Mouse (Mus musculus) kidney, embryonic 14.5 days (tissue): Measurements from ENCODE around the gene Prkcsh. TPM values are rescaled to one million over a fixed set of nuclear protein-coding genes. Genes with fewer than 3 reads are reported as not detected.

Source experiments
- ATAC-seq: fragments of 200-750 bp; cut with Nextera tagmentation; 2 replicates; pipeline ENCODE4 v1.8.0; 2017; ENCODE audit warnings: moderate number of reproducible peaks, mild to moderate bottlenecking, moderate TSS enrichment, moderate library complexity; ENCODE audit not compliant: low FRiP score, low TSS enrichment
- H3K27ac ChIP-seq: fragments of 300-500 bp; sonication (generic); 2 replicates; pipeline ENCODE4 v1.5.1; 2014; ENCODE audit warnings: low read depth, mild to moderate bottlenecking, low read length, moderate library complexity, mixed read lengths
- H3K27me3 ChIP-seq: fragments of 300-500 bp; sonication (generic); 2 replicates; pipeline ENCODE4 v1.6.1; 2014; ENCODE audit warnings: mild to moderate bottlenecking, low read length; ENCODE audit not compliant: control insufficient read depth, insufficient read depth
- H3K36me3 ChIP-seq: fragments of 300-500 bp; sonication (generic); 2 replicates; pipeline ENCODE4 v1.6.1; 2014; ENCODE audit warnings: low read length, mixed read lengths; ENCODE audit not compliant: control insufficient read depth, insufficient read depth
- H3K4me1 ChIP-seq: fragments of 300-500 bp; sonication (generic); 2 replicates; pipeline ENCODE4 v1.6.1; 2014; ENCODE audit warnings: low read length, mixed read lengths; ENCODE audit not compliant: control insufficient read depth, insufficient read depth
- H3K4me2 ChIP-seq: fragments of 300-500 bp; sonication (generic); replicated peaks from 2 replicates; pipeline ENCODE4 v1.6.1; 2014; ENCODE audit warnings: low read depth, mild to moderate bottlenecking, low read length
- H3K4me3 ChIP-seq: fragments of 300-500 bp; sonication (generic); 2 replicates; pipeline ENCODE4 v1.5.1; 2014; ENCODE audit warnings: mild to moderate bottlenecking, low read length
- H3K9ac ChIP-seq: fragments of 300-500 bp; sonication (generic); 2 replicates; pipeline ENCODE4 v1.6.1; 2014; ENCODE audit warnings: low read depth, mild to moderate bottlenecking, low read length, moderate library complexity
- H3K9me3 ChIP-seq: fragments of 300-500 bp; sonication (generic); 2 replicates; pipeline ENCODE4 v1.6.1; 2016; ENCODE audit warnings: low read length; ENCODE audit not compliant: control insufficient read depth
- WGBS: fragments of 180-500 bp; shearing (Covaris S2); extraction: QIAGEN DNeasy Blood & Tissue Kit; methylation state at CpG from one replicate; pipeline ENCODE4 v1.1.7; 2014; 5-methylcytosine and 5-hydroxymethylcytosine counted together
- polyA plus RNA-seq: library from polyadenylated mRNA; unstranded; fragments of >200 nt; fragmentation: Nextera tagmentation; extraction: Ambion mirVana; gene quantifications from 2 replicates; pipeline ENCODE4 v1.2.1, GENCODE M21; 2014

The Prkcsh gene
- polyA plus RNA-seq, 1 experiment from 2014 or later: 118 TPM

DNA sequence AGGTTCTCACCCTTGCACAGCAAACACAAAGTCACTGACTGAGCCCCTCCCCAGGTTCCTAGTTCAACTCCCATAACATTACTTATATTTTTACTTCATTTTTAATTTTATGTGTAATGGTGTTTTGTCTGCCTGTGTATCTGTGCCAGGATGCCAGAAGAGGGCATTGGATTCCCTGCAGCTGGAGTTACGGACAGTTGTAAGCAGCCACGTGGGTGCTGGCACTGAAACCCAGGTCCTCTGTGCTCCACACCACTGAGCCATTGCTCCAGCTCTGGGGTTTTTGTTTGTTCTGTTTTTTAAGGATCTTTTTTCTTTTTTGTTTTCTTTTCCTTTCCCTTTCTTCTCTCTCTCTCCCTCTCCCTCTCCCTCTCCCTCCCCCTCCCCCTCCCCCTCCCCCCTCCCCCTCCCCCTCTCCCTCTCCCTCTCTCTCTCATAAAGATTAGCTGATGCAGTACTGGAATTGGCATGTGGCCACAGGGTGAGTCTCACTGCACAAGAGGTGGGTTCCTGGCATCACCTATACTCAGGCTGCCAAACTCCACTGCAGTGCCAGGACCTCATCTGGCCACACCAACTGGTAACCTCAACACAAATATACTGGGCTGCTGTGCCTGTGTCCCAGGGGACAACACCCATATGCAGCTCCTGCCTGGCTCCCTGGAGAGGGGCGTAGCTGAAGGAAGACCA lies 6.3 kb upstream of the Prkcsh start:
- ATAC-seq: no peak
- Histone ChIP-seq H3K36me3 (no peaks in the 10 kb centered on the region), H3K4me2 (no peak overlapping the region), H3K27ac (no peak overlapping the region), H3K27me3 (peaks cover 12% of the 10 kb centered on the region), H3K4me3 (no peak overlapping the region), H3K9me3 (no peaks in the 10 kb centered on the region), H3K4me1 (no peaks in the 10 kb centered on the region), H3K9ac (no peak overlapping the region)
- WGBS: 79% methylated on average over 3 of the region's 3 CpGs

DNA sequence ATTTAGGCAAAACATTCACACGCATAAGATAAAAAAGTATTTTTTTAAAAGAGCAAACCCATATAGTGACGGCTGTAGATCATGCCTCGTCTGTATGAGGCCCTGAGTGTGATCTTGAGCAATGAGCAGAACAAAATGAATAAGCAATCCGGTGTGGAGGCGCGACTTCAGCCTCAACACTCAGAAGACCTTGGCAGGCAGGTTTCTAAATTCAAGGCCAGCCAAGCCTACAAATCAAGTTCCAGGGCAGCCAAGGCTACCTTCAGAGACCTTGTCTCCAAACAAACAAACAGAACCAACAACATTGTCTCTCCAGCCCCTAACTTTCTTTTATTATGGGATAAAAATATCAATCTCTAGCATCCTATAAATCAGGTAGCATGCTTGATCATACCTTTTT lies 2.3 kb upstream of the Prkcsh start:
- Histone ChIP-seq H3K27me3 (0 out of 2 replicates have a peak, but pooled peaks cover 2% of the 10 kb centered on the region), H3K9ac (no peak overlapping the region), H3K27ac (no peak overlapping the region), H3K4me1 (peaks cover 18% of the 10 kb centered on the region), H3K4me3 (no peak overlapping the region), H3K4me2 (no peak overlapping the region), H3K9me3 (no peaks in the 10 kb centered on the region), H3K36me3 (peaks cover 12% of the 10 kb centered on the region; the same call in 1 of the 2 replicates)
- WGBS: 92% methylated on average over 6 of the region's 6 CpGs
- ATAC-seq: no peak

DNA sequence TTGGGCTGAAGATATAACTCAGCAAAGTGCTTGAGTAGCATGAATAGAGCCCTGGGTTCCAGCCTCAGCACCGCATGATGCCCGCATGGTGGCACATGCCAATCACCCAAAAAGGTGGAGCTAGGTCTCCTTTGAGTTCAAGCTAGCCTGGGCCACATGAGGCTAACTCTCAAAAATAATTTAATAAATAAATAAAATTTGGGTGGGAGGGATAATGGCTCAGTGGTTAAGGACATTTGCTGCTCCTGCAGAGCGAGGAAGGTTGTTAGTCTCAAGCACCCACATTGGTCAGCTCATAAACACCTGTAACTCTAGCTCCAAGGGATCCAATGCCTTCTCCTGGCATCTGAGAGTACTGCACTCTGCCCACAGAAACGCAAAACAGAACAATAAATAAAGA lies 973 bp upstream of the Prkcsh start:
- H3K9ac ChIP-seq: no peak overlapping the region
- WGBS: 85% methylated on average over 4 of the region's 4 CpGs
- 0 out of 2 replicates have a peak, but pooled peaks cover 2% of the 10 kb centered on the region for H3K27me3 ChIP-seq
- H3K4me3 ChIP-seq: no peak overlapping the region
- peaks cover 18% of the 10 kb centered on the region for H3K4me1 ChIP-seq
- no peak for ATAC-seq
- no peak overlapping the region for H3K27ac ChIP-seq
- peaks cover 26% of the 10 kb centered on the region for H3K36me3 ChIP-seq
- H3K9me3 ChIP-seq: no peaks in the 10 kb centered on the region
- H3K4me2 ChIP-seq: no peak overlapping the region

DNA sequence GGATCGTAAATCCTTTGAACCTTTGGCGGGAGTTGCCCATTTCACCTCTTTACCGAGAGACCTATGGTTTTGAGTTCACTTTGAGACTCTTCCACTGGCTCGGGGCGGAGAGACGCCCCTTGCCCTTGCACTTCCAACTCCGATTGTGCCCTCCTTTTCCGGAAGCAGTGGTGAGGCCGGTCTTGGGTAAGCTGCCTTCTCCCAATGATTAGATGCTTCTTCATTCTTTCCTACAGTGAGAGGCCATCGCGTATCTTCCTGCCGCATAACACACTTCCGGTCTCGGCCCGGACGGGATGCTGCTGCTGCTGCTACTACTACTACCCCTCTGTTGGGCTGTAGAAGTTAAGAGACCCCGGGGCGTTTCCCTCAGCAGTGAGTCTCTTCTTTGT lies 553 bp downstream of the Prkcsh start:
- Histone ChIP-seq H3K4me3 (peak overlapping the region; percentile 74), H3K4me1 (peaks cover 18% of the 10 kb centered on the region), H3K36me3 (peaks cover 40% of the 10 kb centered on the region), H3K27me3 (no peaks in the 10 kb centered on the region), H3K9ac (peak overlapping the region; percentile 68), H3K27ac (peak overlapping the region; percentile 59; the same call in 1 of the 2 replicates), H3K9me3 (no peaks in the 10 kb centered on the region), H3K4me2 (peak overlapping the region; percentile 62)
- ATAC-seq: peak; percentile 1; the same call in 1 of the 2 replicates
- WGBS: under 1% methylated on average over 18 of the region's 18 CpGs

DNA sequence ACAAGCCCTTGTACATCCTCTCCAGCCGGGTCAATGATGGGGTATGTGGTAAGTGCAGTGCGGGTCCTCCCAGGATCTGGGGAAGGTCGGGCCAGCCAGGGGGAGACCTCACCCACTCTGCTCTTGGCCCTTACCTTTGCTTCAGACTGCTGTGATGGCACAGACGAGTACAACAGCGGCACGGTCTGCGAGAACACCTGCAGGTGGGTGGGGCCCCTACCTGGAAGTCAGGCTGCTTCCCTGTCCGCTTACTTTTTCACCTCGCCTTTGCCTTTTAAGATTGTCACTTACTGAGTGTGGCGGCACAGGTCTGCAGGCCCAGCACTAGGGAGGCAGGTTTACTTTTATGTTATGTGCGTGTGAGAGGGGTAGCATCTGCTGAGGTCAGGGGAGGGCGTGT lies 1.9 kb downstream of the Prkcsh start:
- H3K9ac ChIP-seq: no peak overlapping the region
- WGBS: 97% methylated on average over 12 of the region's 12 CpGs
- no peak overlapping the region for H3K4me2 ChIP-seq

DNA sequence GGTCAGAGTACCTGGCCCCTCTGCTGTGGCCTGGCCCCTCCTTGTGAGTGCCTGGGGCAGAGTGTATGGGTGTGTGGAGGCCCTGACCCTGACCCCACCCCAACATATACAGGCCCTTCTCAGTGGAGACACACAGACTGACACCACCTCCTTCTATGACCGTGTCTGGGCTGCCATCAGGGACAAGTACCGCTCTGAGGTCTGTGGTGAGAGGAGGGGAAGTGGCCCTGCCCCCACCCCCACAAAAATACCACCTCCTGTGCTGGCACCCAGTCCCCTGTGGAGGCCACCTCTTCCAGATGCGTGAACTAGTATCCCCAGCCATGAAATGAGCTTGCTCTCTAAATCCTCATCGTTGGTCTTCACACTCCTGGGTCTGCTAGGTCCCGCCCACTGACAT lies 8.4 kb downstream of the Prkcsh start:
- Histone ChIP-seq H3K4me1 (no peaks in the 10 kb centered on the region), H3K36me3 (peaks cover 85% of the 10 kb centered on the region), H3K27me3 (no peaks in the 10 kb centered on the region), H3K27ac (no peak overlapping the region), H3K9me3 (no peaks in the 10 kb centered on the region), H3K4me3 (no peak overlapping the region), H3K4me2 (no peak overlapping the region), H3K9ac (no peak overlapping the region)
- no peak for ATAC-seq
- 86% methylated on average over 5 of the region's 5 CpGs for WGBS

More for the DNA sequence above, 1.9 kb downstream of the Prkcsh start:
- peaks cover 54% of the 10 kb centered on the region for H3K36me3 ChIP-seq
- H3K4me3 ChIP-seq: no peak overlapping the region
- no peak overlapping the region for H3K27ac ChIP-seq
- no peak for ATAC-seq
- peaks cover 18% of the 10 kb centered on the region for H3K4me1 ChIP-seq
- no peaks in the 10 kb centered on the region for H3K27me3 ChIP-seq
- no peaks in the 10 kb centered on the region for H3K9me3 ChIP-seq

DNA sequence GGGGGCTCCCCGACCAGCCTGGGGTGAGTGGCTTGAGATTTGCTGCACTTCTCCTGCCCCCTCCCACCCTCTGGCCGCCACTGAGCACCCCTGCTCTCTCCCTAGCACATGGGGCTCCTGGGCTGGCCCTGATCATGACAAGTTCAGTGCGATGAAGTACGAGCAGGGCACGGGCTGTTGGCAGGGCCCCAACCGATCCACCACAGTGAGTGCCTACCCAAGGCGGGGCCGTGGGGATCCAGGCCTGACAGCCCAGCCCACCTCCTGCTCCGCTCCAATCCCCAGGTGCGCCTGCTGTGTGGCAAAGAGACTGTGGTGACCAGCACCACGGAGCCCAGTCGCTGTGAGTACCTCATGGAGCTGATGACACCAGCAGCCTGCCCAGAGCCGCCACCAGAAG lies 10.1 kb downstream of the Prkcsh start:
- Histone ChIP-seq H3K27me3 (no peaks in the 10 kb centered on the region), H3K9me3 (no peaks in the 10 kb centered on the region), H3K4me3 (no peak overlapping the region), H3K9ac (no peak overlapping the region), H3K4me2 (no peak overlapping the region), H3K36me3 (peaks cover 69% of the 10 kb centered on the region), H3K27ac (no peak overlapping the region), H3K4me1 (no peaks in the 10 kb centered on the region)
- WGBS: 99% methylated on average over 13 of the region's 13 CpGs
- ATAC-seq: no peak

DNA sequence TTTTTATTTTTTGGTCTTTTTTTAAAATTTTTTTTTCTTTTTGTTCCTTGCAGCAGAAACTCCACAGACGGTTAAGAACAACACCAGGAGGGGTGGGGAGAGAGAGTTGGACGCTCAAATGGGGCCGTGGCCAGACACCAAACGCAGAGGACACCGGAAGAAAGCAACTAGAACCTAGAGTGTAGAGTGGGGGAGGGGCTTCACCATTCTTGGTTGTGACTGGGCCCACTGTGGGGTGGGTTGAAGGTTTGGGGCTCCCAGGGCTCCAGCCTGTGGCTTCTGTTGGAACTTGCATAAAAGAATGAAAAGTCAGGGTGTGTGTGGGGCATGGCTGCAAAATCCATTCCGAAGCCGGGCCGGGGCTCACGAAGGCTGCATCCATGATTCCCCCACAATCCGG lies 13.6 kb downstream of the Prkcsh start:
- H3K9ac ChIP-seq: no peak overlapping the region
- H3K4me2 ChIP-seq: no peak overlapping the region
- no peaks in the 10 kb centered on the region for H3K4me1 ChIP-seq
- ATAC-seq: no peak
- H3K27ac ChIP-seq: no peak overlapping the region
- H3K27me3 ChIP-seq: no peaks in the 10 kb centered on the region
- H3K4me3 ChIP-seq: no peak overlapping the region
- 57% methylated on average over 10 of the region's 10 CpGs for WGBS
- no peaks in the 10 kb centered on the region for H3K9me3 ChIP-seq
- peaks cover 34% of the 10 kb centered on the region for H3K36me3 ChIP-seq

DNA sequence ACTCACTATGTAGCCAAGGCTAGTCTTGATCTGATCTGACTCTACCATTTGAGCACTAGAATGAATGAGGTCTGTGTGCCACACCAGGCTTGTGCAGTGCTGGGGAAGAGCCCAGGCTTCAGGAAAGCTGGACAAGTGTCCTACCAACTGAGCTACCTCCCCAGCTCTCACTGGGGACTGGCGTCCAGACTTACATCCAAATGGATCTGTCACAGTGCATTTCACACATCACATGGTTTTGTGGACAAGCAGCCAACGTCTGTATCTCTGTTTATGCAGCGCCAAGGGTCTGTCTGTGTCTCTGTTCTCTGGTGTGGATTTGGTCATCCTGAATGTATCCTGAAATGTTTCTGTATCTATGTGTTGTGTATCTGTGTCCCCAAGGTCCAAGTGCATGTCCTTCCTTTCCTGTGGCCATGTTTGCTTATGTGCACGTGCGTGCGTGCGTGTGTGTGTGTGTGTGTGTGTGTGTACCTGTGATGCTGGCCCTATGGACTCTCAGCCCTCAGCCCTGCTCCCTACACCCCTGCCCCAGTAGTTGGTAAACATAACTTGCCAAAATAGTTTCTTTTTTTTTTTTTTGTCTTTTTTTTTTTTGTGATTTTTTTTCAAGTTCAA lies 14.7 kb downstream of the Prkcsh start:
- no peaks in the 10 kb centered on the region for H3K4me1 ChIP-seq
- no peak for ATAC-seq

More for the DNA sequence above, 14.7 kb downstream of the Prkcsh start:
- no peak overlapping the region for H3K27ac ChIP-seq
- H3K36me3 ChIP-seq: peaks cover 23% of the 10 kb centered on the region
- WGBS: 73% methylated on average over 7 of the region's 7 CpGs
- no peaks in the 10 kb centered on the region for H3K9me3 ChIP-seq
- no peak overlapping the region for H3K4me3 ChIP-seq
- H3K27me3 ChIP-seq: no peaks in the 10 kb centered on the region
- no peak overlapping the region for H3K9ac ChIP-seq
- H3K4me2 ChIP-seq: no peak overlapping the region
